Mouse (Mus musculus): Measurements from ENCODE around the gene F2rl3.

The F2rl3 gene

GRCm38 (mm10) chr8:72761322-72762051, at the start of gene F2rl3:
TSS of gene F2rl3 (plus strand) at chr8:72761880.
- DNase-seq (ENCODE audit: low spot score), result no peak

- no peak for DNase-seq (ENCODE audit: low spot score)
Observed at GRCm38 (mm10) chr8:72712569-72712968, 49.1 kb upstream of the F2rl3 start.

GRCm38 (mm10) chr8:72716594-72716993, 45.1 kb upstream of the F2rl3 start:
- DNase-seq (ENCODE audit: low spot score), result no peak

GRCm38 (mm10) chr8:72720541-72720940, 41.1 kb upstream of the F2rl3 start:
- no peak for DNase-seq (ENCODE audit: low spot score)

- DNase-seq (ENCODE audit: low spot score), result peak; percentile 97
Observed at GRCm38 (mm10) chr8:72722769-72723650, 38.7 kb upstream of the F2rl3 start, which contains the start of gene Sin3b. TSS of gene Sin3b (plus strand) at chr8:72723285.

GRCm38 (mm10) chr8:72723651-72724001, 38.1 kb upstream of the F2rl3 start:
- peak; percentile 16 for DNase-seq (ENCODE audit: low spot score)

GRCm38 (mm10) chr8:72728636-72729035, 33.0 kb upstream of the F2rl3 start:
- no peak for DNase-seq (ENCODE audit: low spot score)

- no peak for DNase-seq (ENCODE audit: low spot score)
Observed at GRCm38 (mm10) chr8:72735001-72735400, 26.7 kb upstream of the F2rl3 start.

- no peak for DNase-seq (ENCODE audit: low spot score)
Observed at GRCm38 (mm10) chr8:72736868-72737267, 24.8 kb upstream of the F2rl3 start.

GRCm38 (mm10) chr8:72746061-72746460, 15.6 kb upstream of the F2rl3 start:
- peak; percentile 43 for DNase-seq (ENCODE audit: low spot score)

- no peak for DNase-seq (ENCODE audit: low spot score)
Observed at GRCm38 (mm10) chr8:72749846-72750245, 11.8 kb upstream of the F2rl3 start.

GRCm38 (mm10) chr8:72750266-72750665, 11.4 kb upstream of the F2rl3 start:
- no peak for DNase-seq (ENCODE audit: low spot score)

- DNase-seq (ENCODE audit: low spot score), result no peak
Observed at GRCm38 (mm10) chr8:72751126-72751525, 10.6 kb upstream of the F2rl3 start.

- peak; percentile 0 for DNase-seq (ENCODE audit: low spot score)
Observed at GRCm38 (mm10) chr8:72752289-72752688, 9.4 kb upstream of the F2rl3 start.

- peak; percentile 2 for DNase-seq (ENCODE audit: low spot score)
Observed at GRCm38 (mm10) chr8:72753165-72753564, 8.5 kb upstream of the F2rl3 start.

GRCm38 (mm10) chr8:72753781-72754180, 7.9 kb upstream of the F2rl3 start:
- DNase-seq (ENCODE audit: low spot score), result peak; percentile 1

GRCm38 (mm10) chr8:72756031-72756430, 5.6 kb upstream of the F2rl3 start:
- no peak for DNase-seq (ENCODE audit: low spot score)

GRCm38 (mm10) chr8:72756771-72757390, 4.8 kb upstream of the F2rl3 start:
- DNase-seq (ENCODE audit: low spot score), result no peak

- no peak for DNase-seq (ENCODE audit: low spot score)
Observed at GRCm38 (mm10) chr8:72757426-72758195, 4.1 kb upstream of the F2rl3 start.

- DNase-seq (ENCODE audit: low spot score), result no peak
Observed at GRCm38 (mm10) chr8:72758310-72758709, 3.4 kb upstream of the F2rl3 start.

- DNase-seq (ENCODE audit: low spot score), result no peak
Observed at GRCm38 (mm10) chr8:72760216-72760615, 1.5 kb upstream of the F2rl3 start.

- no peak for DNase-seq (ENCODE audit: low spot score)
Observed at GRCm38 (mm10) chr8:72762306-72762705, 626 bp downstream of the F2rl3 start.

Measured in urinary bladder, postnatal 14 days (tissue).